Mouse (Mus musculus) olfactory bulb, adult 2 months (tissue): ENCODE results near the gene Gm48551.

Experiments used
- CTCF ChIP-seq: fragments of 200-500 bp; IDR thresholded peaks from 2 replicates; pipeline ENCODE4 v1.5.1; 2012; ENCODE audit warnings: low read depth, mild to moderate bottlenecking, low read length, moderate library complexity; ENCODE audit not compliant: insufficient read depth
- POLR2A ChIP-seq: fragments of 200-500 bp; IDR thresholded peaks from 2 replicates; pipeline ENCODE4 v1.6.1; 2012; ENCODE audit warnings: mild to moderate bottlenecking, low read depth, low read length, moderate library complexity; ENCODE audit not compliant: insufficient read depth

- TF ChIP-seq POLR2A (no peak), CTCF (no peak)
Observed at GRCm38 (mm10) chr10:81428507-81428870, 44.2 kb downstream of the Gm48551 start.
